Mouse (Mus musculus) CD4-positive, CD25-positive, alpha-beta regulatory T cell, adult 9 weeks (primary cell): ENCODE data around the gene Ang6. TPM values are rescaled to one million over a fixed set of nuclear protein-coding genes. Genes with fewer than 3 reads are reported as not detected.

ENCODE experiments used
- polyA plus RNA-seq: library from polyadenylated mRNA; unstranded; fragments of 100-300 nt; shearing (Covaris generic); gene quantifications from one replicate; pipeline ENCODE4 v1.2.1, GENCODE M21; 2017

The Ang6 gene
- not detected for polyA plus RNA-seq

GRCm38 (mm10) chr14:44002169-44002568 is at the start of gene Ang6:
TSS of gene Ang6 (minus strand) at chr14:44002269.

GRCm38 (mm10) chr14:43956769-43957168 is 45.3 kb downstream of the Ang6 start, which contains the start of gene Ang5:
TSS of gene Ang5 (plus strand) at chr14:43957069.

Other genes starting within 250 kb of the Ang6 start
- gene Gm8180, start 217.5 kb downstream of the Ang6 start, polyA plus RNA-seq: not detected
- gene Ear1, start 126.8 kb downstream of the Ang6 start, polyA plus RNA-seq: not detected
- gene Ear10, start 78.7 kb downstream of the Ang6 start, polyA plus RNA-seq: not detected
- 0.12 TPM for gene Gm8113, start 76.9 kb downstream of the Ang6 start, polyA plus RNA-seq
- gene Ang5, start 45.2 kb downstream of the Ang6 start, polyA plus RNA-seq: not detected
- not detected for gene Ear2, start 100.4 kb upstream of the Ang6 start, polyA plus RNA-seq
- gene Gm3327, start 121.6 kb upstream of the Ang6 start, polyA plus RNA-seq: not detected
- not detected for gene Gm8212, start 195.4 kb upstream of the Ang6 start, polyA plus RNA-seq
- gene 4930503E14Rik, start 211.0 kb upstream of the Ang6 start, polyA plus RNA-seq: not detected